Mouse (Mus musculus) liver, adult 2 months (tissue): ENCODE results near the gene Il6st.

Source experiments
- CTCF ChIP-seq: fragments of 200-500 bp; IDR thresholded peaks from 2 replicates; pipeline ENCODE4 v1.5.1; 2011; ENCODE audit warnings: low read depth, low read length, control low read depth
- POLR2A ChIP-seq: fragments of 200-500 bp; IDR thresholded peaks from 2 replicates; pipeline ENCODE4 v1.6.1; 2011; ENCODE audit warnings: low read length, control low read depth; ENCODE audit not compliant: insufficient read depth; ENCODE audit errors: extremely low read depth

GRCm38 (mm10) chr13:112435241-112436075 lies 28.4 kb upstream of the Il6st start:
- no peak for TF ChIP-seq CTCF
- TF ChIP-seq POLR2A = no peak
